Mouse (Mus musculus) bone marrow macrophage, adult 2 months (primary cell): ENCODE results near the gene Ankrd17.

ENCODE experiments used
- CTCF ChIP-seq: IDR thresholded peaks from 2 replicates; pipeline ENCODE4 v1.5.1; 2012; ENCODE audit warnings: low read depth, mild to moderate bottlenecking, low read length, moderate library complexity
- POLR2A ChIP-seq: IDR thresholded peaks from 2 replicates; pipeline ENCODE4 v1.6.1; 2012; ENCODE audit warnings: mild to moderate bottlenecking, low read depth, low read length, borderline replicate concordance

GRCm38 (mm10) chr5:90346877-90347276 is 19.5 kb downstream of the Ankrd17 start:
- TF ChIP-seq CTCF (no peak), POLR2A (no peak)
